Mouse (Mus musculus): Measurements from ENCODE around the gene Tmem248. TPM values are rescaled to one million over a fixed set of nuclear protein-coding genes. Genes with fewer than 3 reads are reported as not detected.

Gene Tmem248
- polyA plus RNA-seq, 1 experiment from 2014 or later, result 37.1 TPM

DNA sequence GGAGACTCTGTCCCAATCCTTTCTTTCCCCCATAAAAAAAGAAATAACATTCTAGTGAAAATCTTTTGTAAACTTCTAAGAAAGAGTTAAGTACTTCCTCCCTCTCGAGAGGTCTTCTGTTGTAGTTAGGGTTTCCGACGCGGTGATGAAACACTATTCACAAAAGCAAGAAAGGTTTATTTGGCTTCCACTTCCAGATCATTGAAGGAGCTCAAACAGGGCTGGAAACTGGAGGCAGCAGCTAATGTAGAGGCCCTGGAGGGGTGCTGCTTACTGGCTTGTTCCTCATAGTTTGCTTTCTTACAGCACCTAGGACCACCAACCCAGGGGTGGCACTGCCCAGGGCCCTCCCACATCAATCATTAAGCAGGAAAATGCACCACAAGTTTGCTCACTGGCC lies 11.2 kb downstream of the Tmem248 start:
- no peak overlapping the region for H3K4me3 ChIP-seq (ENCODE audit: low read depth, low read length)
- no peaks in the 10 kb centered on the region for H3K9me3 ChIP-seq (replicated peaks; ENCODE audit: control insufficient read depth, low read length)
- DNase-seq (ENCODE audit: low spot score) (no peak), ATAC-seq (replicated peaks; ENCODE audit: insufficient number of reproducible peaks, low FRiP score, low TSS enrichment, low read depth) (no peak)
- no peaks in the 10 kb centered on the region for H3K27me3 ChIP-seq (ENCODE audit: control insufficient read depth, insufficient read depth, low read length)
- H3K27ac ChIP-seq (replicated peaks; ENCODE audit: low read depth, low read length), result no peak overlapping the region
- no peak overlapping the region for H3K9ac ChIP-seq (replicated peaks; ENCODE audit: low read length)
- H3K36me3 ChIP-seq (replicated peaks; ENCODE audit: control insufficient read depth, insufficient read depth, low read depth, low read length), result peaks cover 12% of the 10 kb centered on the region
- no peak overlapping the region for H3K4me2 ChIP-seq (ENCODE audit: low read depth, low read length)
- 83% methylated on average over 4 of the region's 4 CpGs for WGBS
- no peaks in the 10 kb centered on the region for H3K4me1 ChIP-seq (ENCODE audit: control insufficient read depth, insufficient read depth, low read length)

DNA sequence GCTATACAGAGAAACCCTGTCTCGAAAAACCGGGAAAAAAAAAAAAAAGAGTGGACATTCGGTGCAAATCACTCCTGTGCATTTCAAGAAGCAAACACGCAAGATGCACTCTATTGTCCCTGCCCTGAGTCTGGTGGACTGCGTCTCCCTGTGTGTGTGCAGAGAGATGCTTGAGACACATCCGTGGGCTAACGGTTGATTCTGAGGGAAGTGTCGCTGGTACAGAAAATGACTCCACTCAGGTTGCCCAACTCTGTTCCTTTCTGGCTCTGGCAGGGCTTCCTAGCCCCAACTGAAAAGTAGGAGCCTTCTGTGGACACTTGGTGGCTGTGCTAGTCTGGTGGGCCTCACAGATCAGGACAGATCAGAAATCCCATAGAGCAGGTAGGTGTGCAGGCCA lies 19.4 kb downstream of the Tmem248 start:
- 91% methylated on average over 8 of the region's 8 CpGs for WGBS
- H3K27ac ChIP-seq (replicated peaks; ENCODE audit: low read depth, low read length), result no peak overlapping the region
- no peak for DNase-seq (ENCODE audit: low spot score)
- no peak for ATAC-seq (replicated peaks; ENCODE audit: insufficient number of reproducible peaks, low FRiP score, low TSS enrichment, low read depth)
- H3K4me1 ChIP-seq (ENCODE audit: control insufficient read depth, insufficient read depth, low read length), result no peaks in the 10 kb centered on the region
- no peaks in the 10 kb centered on the region for H3K27me3 ChIP-seq (ENCODE audit: control insufficient read depth, insufficient read depth, low read length)
- no peak overlapping the region for H3K4me2 ChIP-seq (ENCODE audit: low read depth, low read length)
- no peak overlapping the region for H3K4me3 ChIP-seq (ENCODE audit: low read depth, low read length)
- no peaks in the 10 kb centered on the region for H3K9me3 ChIP-seq (replicated peaks; ENCODE audit: control insufficient read depth, low read length)
- H3K36me3 ChIP-seq (replicated peaks; ENCODE audit: control insufficient read depth, insufficient read depth, low read depth, low read length), result peaks cover 32% of the 10 kb centered on the region
- H3K9ac ChIP-seq (replicated peaks; ENCODE audit: low read length), result no peak overlapping the region

DNA sequence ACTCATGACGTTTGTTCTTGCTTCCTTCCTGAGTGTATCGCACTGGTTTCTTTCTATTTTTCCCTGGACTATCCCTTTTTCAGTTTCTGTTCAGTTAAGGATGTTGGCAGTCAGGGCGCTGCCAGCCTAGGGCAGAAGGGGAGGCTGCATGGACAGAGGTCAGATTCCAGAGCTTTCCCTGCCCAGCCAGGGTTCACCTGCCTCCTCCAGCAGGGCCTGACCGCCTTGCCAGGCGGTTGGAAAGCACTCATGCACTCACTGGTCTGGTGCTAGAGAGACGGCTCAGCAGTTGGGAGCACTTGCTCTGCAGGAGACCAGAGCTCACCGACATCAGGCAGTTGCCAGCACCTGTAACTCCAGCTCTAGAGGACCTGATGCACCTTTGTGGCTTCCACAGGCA lies 22.4 kb downstream of the Tmem248 start:
- Histone ChIP-seq H3K4me1 (ENCODE audit: control insufficient read depth, insufficient read depth, low read length) (no peaks in the 10 kb centered on the region), H3K27ac (replicated peaks; ENCODE audit: low read depth, low read length) (no peak overlapping the region), H3K4me2 (ENCODE audit: low read depth, low read length) (no peak overlapping the region), H3K9me3 (replicated peaks; ENCODE audit: control insufficient read depth, low read length) (no peaks in the 10 kb centered on the region), H3K27me3 (ENCODE audit: control insufficient read depth, insufficient read depth, low read length) (no peaks in the 10 kb centered on the region), H3K36me3 (replicated peaks; ENCODE audit: control insufficient read depth, insufficient read depth, low read depth, low read length) (peaks cover 21% of the 10 kb centered on the region), H3K9ac (replicated peaks; ENCODE audit: low read length) (no peak overlapping the region), H3K4me3 (ENCODE audit: low read depth, low read length) (no peak overlapping the region)
- ATAC-seq (replicated peaks; ENCODE audit: insufficient number of reproducible peaks, low FRiP score, low TSS enrichment, low read depth), result no peak
- 94% methylated on average over 7 of the region's 7 CpGs for WGBS
- no peak for DNase-seq (ENCODE audit: low spot score)

DNA sequence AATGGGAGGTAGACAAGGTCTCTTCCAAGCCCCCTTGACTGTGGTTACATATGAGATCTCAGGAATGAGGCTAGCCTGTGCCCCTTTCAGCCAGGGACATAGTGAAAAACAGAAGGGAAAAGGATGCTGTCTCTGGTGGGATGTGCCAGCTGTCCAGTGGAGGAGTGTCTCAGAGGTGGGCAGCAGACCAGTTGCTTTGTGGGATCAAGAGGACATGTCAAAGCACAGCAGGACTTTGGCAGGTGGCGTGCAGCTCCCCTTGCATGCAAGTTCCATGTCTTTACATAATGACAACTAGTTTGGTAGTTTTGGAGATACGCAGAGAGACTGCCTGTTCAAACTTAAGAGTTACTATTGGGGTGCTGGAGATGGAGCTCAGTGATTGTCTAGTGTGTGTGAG lies 23.0 kb downstream of the Tmem248 start:
- no peaks in the 10 kb centered on the region for H3K4me1 ChIP-seq (ENCODE audit: control insufficient read depth, insufficient read depth, low read length)
- H3K27ac ChIP-seq (replicated peaks; ENCODE audit: low read depth, low read length), result no peak overlapping the region
- ATAC-seq (replicated peaks; ENCODE audit: insufficient number of reproducible peaks, low FRiP score, low TSS enrichment, low read depth) (no peak), DNase-seq (ENCODE audit: low spot score) (no peak)
- H3K4me2 ChIP-seq (ENCODE audit: low read depth, low read length), result no peak overlapping the region
- H3K27me3 ChIP-seq (ENCODE audit: control insufficient read depth, insufficient read depth, low read length), result no peaks in the 10 kb centered on the region
- H3K9me3 ChIP-seq (replicated peaks; ENCODE audit: control insufficient read depth, low read length), result no peaks in the 10 kb centered on the region
- H3K9ac ChIP-seq (replicated peaks; ENCODE audit: low read length), result no peak overlapping the region
- peaks cover 22% of the 10 kb centered on the region for H3K36me3 ChIP-seq (replicated peaks; ENCODE audit: control insufficient read depth, insufficient read depth, low read depth, low read length)
- H3K4me3 ChIP-seq (ENCODE audit: low read depth, low read length), result no peak overlapping the region
- WGBS, result 91% methylated on average over 2 of the region's 2 CpGs

DNA sequence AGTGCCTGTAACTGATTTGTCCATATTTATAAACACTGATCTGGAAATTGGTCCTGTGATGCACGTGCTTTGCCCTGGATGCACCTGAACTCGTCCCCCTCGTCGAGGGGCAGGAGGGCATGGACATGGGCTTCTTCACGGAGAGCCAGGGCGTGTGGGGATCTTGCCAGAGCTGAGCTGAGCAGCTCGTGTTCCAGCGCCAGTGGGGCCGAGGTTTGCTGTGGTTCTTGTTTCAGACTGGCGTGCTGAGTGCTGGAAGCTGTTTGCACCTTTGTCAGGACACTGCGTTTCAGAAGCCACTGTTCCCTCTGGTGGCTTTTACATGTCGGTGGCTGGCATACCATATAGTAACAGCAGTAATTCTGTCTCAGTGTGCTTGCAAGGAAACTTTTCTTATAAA lies 24.5 kb downstream of the Tmem248 start:
- Histone ChIP-seq H3K27me3 (ENCODE audit: control insufficient read depth, insufficient read depth, low read length) (no peaks in the 10 kb centered on the region), H3K4me1 (ENCODE audit: control insufficient read depth, insufficient read depth, low read length) (no peaks in the 10 kb centered on the region), H3K4me2 (ENCODE audit: low read depth, low read length) (no peak overlapping the region), H3K27ac (replicated peaks; ENCODE audit: low read depth, low read length) (no peak overlapping the region), H3K4me3 (ENCODE audit: low read depth, low read length) (no peak overlapping the region), H3K9me3 (replicated peaks; ENCODE audit: control insufficient read depth, low read length) (no peaks in the 10 kb centered on the region), H3K9ac (replicated peaks; ENCODE audit: low read length) (no peak overlapping the region), H3K36me3 (replicated peaks; ENCODE audit: control insufficient read depth, insufficient read depth, low read depth, low read length) (peaks cover 20% of the 10 kb centered on the region)
- 89% methylated on average over 12 of the region's 12 CpGs for WGBS
- no peak for DNase-seq (ENCODE audit: low spot score)
- ATAC-seq (replicated peaks; ENCODE audit: insufficient number of reproducible peaks, low FRiP score, low TSS enrichment, low read depth), result no peak

DNA sequence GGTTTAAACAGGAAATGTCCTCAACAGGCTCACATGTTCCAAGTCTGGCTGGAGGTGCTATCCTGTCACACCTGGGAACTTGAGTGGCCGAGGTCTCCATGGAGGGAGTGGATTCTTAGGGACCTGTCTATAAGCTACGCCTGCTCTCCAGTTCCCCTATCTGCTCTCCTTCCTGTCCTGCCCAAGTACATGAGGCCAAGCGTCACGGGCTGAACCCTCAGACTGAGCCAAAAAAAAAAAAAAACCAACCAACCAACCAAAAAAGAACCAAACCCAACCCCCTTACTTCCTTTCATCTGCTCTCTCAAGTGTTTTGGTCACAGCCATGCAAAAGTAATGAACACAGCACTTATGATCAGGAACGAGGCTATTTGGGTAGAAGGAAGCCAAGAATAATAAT lies 30.9 kb downstream of the Tmem248 start:
- WGBS, result 89% methylated on average over 5 of the region's 5 CpGs
- Histone ChIP-seq H3K27me3 (ENCODE audit: control insufficient read depth, insufficient read depth, low read length) (no peaks in the 10 kb centered on the region), H3K27ac (replicated peaks; ENCODE audit: low read depth, low read length) (no peak overlapping the region), H3K4me2 (ENCODE audit: low read depth, low read length) (no peak overlapping the region), H3K4me1 (ENCODE audit: control insufficient read depth, insufficient read depth, low read length) (no peaks in the 10 kb centered on the region), H3K4me3 (ENCODE audit: low read depth, low read length) (no peak overlapping the region), H3K9ac (replicated peaks; ENCODE audit: low read length) (no peak overlapping the region), H3K9me3 (replicated peaks; ENCODE audit: control insufficient read depth, low read length) (no peaks in the 10 kb centered on the region), H3K36me3 (replicated peaks; ENCODE audit: control insufficient read depth, insufficient read depth, low read depth, low read length) (peaks cover 16% of the 10 kb centered on the region)
- DNase-seq (ENCODE audit: low spot score), result no peak
- no peak for ATAC-seq (replicated peaks; ENCODE audit: insufficient number of reproducible peaks, low FRiP score, low TSS enrichment, low read depth)

- H3K4me1 ChIP-seq (ENCODE audit: control insufficient read depth, insufficient read depth, low read length), result no peaks in the 10 kb centered on the region
- WGBS, result 16% methylated on average over 19 of the region's 19 CpGs
- peak overlapping the region; percentile 55 for H3K4me3 ChIP-seq (ENCODE audit: low read depth, low read length)
- ATAC-seq (replicated peaks; ENCODE audit: insufficient number of reproducible peaks, low FRiP score, low TSS enrichment, low read depth) (no peak), DNase-seq (ENCODE audit: low spot score) (peak; percentile 60)
- H3K9me3 ChIP-seq (replicated peaks; ENCODE audit: control insufficient read depth, low read length), result no peaks in the 10 kb centered on the region
- H3K4me2 ChIP-seq (ENCODE audit: low read depth, low read length), result peak overlapping the region; percentile 50
- no peak overlapping the region for H3K27ac ChIP-seq (replicated peaks; ENCODE audit: low read depth, low read length)
- H3K36me3 ChIP-seq (replicated peaks; ENCODE audit: control insufficient read depth, insufficient read depth, low read depth, low read length), result peaks cover 2% of the 10 kb centered on the region; the same call in 1 of the 2 replicates
- H3K9ac ChIP-seq (replicated peaks; ENCODE audit: low read length), result peak overlapping the region; percentile 72
- no peaks in the 10 kb centered on the region for H3K27me3 ChIP-seq (ENCODE audit: control insufficient read depth, insufficient read depth, low read length)
Measured at GRCm38 (mm10) chr5:130254164-130255016, 37.5 kb downstream of the Tmem248 start.

GRCm38 (mm10) chr5:130255017-130255720 lies 38.3 kb downstream of the Tmem248 start, which contains the start of the genes Sbds and Tyw1:
Sbds (minus strand) TSS chr5:130255530.
Tyw1 (plus strand) TSS chr5:130255619.
- no peaks in the 10 kb centered on the region; the same call in 1 of the 2 replicates for H3K36me3 ChIP-seq (replicated peaks; ENCODE audit: control insufficient read depth, insufficient read depth, low read depth, low read length)
- DNase-seq (ENCODE audit: low spot score), result peak; percentile 99
- H3K9ac ChIP-seq (replicated peaks; ENCODE audit: low read length), result peak within 1 kb of the TSS; percentile 72
- H3K27me3 ChIP-seq (ENCODE audit: control insufficient read depth, insufficient read depth, low read length), result no peaks in the 10 kb centered on the region
- 0% methylated on average over 52 of the region's 52 CpGs for WGBS
- no peaks in the 10 kb centered on the region for H3K4me1 ChIP-seq (ENCODE audit: control insufficient read depth, insufficient read depth, low read length)
- no peak within 1 kb of the TSS; the same call in 1 of the 2 replicates for H3K27ac ChIP-seq (replicated peaks; ENCODE audit: low read depth, low read length)
- no peaks in the 10 kb centered on the region for H3K9me3 ChIP-seq (replicated peaks; ENCODE audit: control insufficient read depth, low read length)
- peak; percentile 87 for ATAC-seq (replicated peaks; ENCODE audit: insufficient number of reproducible peaks, low FRiP score, low TSS enrichment, low read depth)
- H3K4me2 ChIP-seq (ENCODE audit: low read depth, low read length), result peak within 1 kb of the TSS; percentile 58
- H3K4me3 ChIP-seq (ENCODE audit: low read depth, low read length), result peak within 1 kb of the TSS; percentile 66

Measured in embryonic facial prominence, embryonic 11.5 days (tissue).